Mouse (Mus musculus): ENCODE measurements around the gene Stpg1.

DNA sequence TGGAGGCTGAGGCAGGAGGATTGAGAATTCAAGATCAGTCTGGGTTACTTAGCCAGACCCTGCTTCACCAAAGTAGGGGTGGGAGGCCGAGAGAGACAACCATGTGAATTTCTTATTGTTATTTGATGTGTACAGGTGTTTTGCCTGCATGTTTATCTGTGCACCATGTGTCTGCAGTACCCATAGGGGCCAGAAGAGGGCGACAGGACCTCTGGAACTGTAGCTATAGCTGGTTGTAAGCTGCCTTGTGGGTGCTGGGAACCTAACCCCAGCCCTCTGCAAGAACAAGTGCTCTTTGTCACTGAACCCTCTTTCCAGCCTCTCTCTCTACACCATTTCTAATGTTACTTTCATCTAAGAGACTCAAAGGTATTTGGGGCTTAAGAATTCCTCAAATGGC is 35.7 kb downstream of the Stpg1 start:
- TF ChIP-seq CTCF (IDR thresholded peaks at IDR 0.05; ENCODE audit: low read depth) = peak; percentile 42
- TF ChIP-seq EP300 (IDR thresholded peaks at IDR 0.05; ENCODE audit: low read depth) = no peak
